Mouse (Mus musculus) monocyte, adult 2 months (primary cell): ENCODE data around the gene Gstm1.
"Not testable (repeated sequence)": the region's sequence is repeated elsewhere in the genome, so short reads cannot be mapped to it uniquely, and the experiment has no call there.

Experiments
- DNase-seq, 2 experiments: peaks; one replicate each; pipeline ENCODE4 v3.0.0; 2022; ENCODE audit warnings: low spot score in 2 of 2, low read depth in 1 of 2

Gene Gstm1

GRCm38 (mm10) chr3:108016468-108016867 is 1.3 kb downstream of the Gstm1 start:
- DNase-seq: not testable (repeated sequence)

DNA sequence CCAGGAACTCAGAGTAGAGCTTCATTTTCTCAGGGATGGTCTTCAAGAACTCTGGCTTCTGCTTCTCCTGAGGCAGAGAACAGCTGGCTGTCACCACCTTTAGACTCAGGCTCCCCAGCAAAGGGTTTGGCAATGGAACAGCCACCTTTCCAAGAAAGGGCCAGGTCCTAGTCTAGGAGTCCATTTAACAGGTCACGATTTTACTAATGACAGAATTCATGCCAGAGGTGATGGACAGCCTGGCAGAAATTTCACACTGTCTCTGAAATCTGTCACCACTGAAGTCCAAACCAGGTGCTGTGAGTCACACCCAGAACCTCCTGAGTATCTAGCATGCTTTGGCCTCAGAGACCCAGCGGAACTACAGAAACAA is 2.8 kb downstream of the Gstm1 start:
- DNase-seq: no peak

- no peak for DNase-seq
Measured at GRCm38 (mm10) chr3:108014098-108014973, 3.4 kb downstream of the Gstm1 start.

- no peak for DNase-seq
Measured at GRCm38 (mm10) chr3:108013331-108013871, 4.4 kb downstream of the Gstm1 start.

- no peak for DNase-seq
Measured at GRCm38 (mm10) chr3:108011558-108011957, 6.2 kb downstream of the Gstm1 start.

DNA sequence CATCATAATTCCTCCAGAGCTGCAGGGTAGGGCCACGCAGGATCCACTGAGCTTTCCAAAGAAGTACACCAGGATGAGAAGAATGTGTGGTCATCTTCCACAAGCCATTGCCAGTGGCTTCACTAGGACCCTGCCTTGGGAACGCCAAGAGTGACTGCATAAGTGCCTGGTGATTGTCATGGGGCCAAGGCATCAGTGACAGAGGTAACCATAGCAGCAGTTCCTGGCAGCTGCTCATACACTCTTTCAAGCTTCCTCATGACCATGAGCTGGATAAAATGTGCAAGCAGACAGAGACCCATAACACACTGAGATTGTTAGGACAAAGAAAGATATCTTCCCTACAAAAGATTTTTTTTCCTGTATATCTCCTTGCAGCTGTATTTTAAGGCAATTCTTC is 7.5 kb downstream of the Gstm1 start:
- no peak for DNase-seq

GRCm38 (mm10) chr3:108002021-108002420 is 15.8 kb downstream of the Gstm1 start:
- no peak for DNase-seq

DNA sequence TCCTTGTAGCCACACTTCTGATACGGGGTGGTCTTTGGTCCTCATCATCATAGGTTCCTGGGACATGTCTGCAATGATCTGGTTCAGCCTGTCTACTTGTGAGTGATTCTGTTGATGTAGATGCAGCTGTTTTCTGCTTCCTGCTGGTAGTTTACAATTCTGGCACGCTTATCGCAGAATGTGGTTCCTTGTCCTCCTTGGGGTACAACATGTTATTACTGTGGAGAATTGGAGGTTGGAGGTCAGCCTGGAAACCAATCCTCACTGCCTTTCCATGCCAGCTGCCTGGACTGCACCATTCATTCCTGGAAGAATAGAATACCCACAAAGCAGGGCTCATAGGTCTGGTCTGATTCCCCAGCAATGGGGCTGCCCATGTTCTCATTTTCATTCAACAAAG is 18.3 kb downstream of the Gstm1 start:
- no peak for DNase-seq

DNA sequence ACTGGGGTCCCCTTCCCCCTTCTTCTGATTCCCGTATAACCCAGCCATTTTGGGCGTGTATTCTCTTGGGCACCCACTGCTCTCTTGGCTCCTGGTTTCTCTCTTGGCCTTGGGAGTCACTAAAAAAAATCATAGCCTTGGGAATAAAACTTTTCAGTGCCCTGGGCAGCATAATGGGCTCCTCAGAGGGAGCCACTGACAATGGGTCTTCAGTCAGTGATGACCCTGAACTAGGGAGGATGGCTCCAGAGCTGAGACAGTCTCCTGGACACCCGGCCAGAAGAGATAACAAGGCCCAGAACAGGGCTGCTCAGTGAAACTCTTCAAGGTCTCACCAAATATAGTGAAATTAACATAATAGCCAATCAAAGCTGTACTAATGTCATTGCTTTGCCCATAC is 19.2 kb downstream of the Gstm1 start:
- DNase-seq: no peak

GRCm38 (mm10) chr3:107996576-107996975 is 21.2 kb downstream of the Gstm1 start:
- DNase-seq: no peak

- DNase-seq: not testable (repeated sequence)
Measured at GRCm38 (mm10) chr3:107995974-107996373, 21.8 kb downstream of the Gstm1 start.

DNA sequence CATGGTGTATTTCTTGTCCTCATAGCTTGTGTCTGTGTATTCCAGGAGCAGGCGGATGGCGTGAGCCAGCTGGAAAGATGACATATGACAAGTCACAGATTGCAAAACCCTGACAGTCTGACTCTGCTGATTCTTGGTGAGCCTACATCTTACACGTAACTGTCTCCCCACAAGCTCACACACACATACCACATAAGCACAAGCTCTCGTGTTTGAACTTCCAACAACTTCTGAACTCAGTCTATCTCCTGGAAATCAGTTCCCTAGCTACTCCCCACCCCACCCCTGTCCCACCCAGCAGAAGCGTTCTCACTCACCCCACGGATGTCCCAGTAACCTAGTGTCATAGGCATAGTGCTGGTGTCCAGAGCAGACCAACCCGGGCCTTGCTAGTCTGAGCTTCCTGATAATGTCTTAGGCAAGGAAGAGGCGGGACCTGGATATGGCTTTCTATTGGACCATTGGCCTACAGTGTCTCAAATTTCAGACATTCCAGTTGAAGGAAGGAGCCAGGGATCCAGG is 31.7 kb downstream of the Gstm1 start, which contains the start of gene Gstm2:
Gstm2 (minus strand) TSS at position 413 of the 522 bp plus-strand sequence.
- DNase-seq: no peak

GRCm38 (mm10) chr3:107985141-107985540 is 32.6 kb downstream of the Gstm1 start:
- not testable (repeated sequence) for DNase-seq

DNA sequence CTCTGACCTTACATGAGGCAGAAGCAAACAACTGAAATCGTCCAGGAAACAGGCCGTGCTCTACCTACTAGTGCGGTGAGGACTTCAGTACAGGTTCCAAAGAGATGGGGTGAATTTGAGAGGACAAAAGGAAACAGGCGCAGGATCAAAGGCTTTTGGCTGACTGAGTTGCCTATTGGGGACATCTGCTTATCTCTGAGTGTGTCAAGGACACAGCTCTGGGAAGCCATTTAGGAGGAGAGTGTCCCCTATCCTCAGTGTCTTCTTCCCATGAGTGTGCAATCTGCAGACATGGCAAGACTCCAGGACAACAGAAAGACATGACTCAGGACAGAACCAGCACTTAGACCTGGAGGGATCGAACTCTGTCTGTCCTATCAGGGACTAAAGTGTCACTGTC is 33.3 kb downstream of the Gstm1 start:
- no peak for DNase-seq

DNA sequence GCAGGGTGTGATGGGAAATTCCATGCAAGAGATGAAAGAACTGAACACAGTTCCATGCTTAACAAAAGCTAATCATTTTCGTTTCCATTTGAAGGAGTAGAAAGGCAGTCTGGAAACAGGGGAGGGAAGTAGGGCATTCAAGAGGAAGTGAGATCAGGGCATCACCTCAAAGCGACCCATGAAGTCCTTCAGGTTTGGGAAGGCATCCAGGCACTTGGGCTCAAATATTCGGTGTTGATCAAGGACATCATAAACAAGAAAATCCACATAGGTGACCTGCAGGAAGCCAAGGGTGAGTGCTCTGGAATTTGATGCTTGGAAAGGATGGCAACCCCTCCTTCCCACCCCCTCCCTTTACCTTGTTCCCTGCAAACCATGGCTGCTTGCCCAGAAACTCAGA is 34.0 kb downstream of the Gstm1 start:
- DNase-seq: no peak

DNA sequence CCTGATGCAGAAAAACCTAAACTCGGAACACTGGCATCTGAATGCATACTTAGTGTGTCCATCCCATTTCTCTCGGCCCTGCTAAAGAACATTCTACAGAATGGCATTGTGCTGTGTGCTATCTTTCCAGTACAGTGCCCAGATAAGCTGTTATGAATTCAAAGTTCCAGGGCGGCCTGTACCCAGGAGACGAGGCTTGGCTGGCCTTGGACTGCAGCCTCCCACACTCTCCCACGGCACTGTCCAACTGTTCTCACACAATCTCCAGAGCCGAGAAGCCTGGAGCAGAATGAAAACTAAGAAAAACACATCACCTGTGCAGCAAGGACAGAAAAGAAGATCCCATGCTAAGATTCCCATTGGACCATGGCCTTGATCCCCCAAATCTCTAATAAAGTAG is 35.0 kb downstream of the Gstm1 start:
- DNase-seq: no peak

GRCm38 (mm10) chr3:107981261-107981660 is 36.5 kb downstream of the Gstm1 start:
- no peak for DNase-seq

GRCm38 (mm10) chr3:107977691-107978090 is 40.1 kb downstream of the Gstm1 start:
- no peak for DNase-seq

- DNase-seq: no peak
Measured at GRCm38 (mm10) chr3:107974237-107974636, 43.5 kb downstream of the Gstm1 start.

DNA sequence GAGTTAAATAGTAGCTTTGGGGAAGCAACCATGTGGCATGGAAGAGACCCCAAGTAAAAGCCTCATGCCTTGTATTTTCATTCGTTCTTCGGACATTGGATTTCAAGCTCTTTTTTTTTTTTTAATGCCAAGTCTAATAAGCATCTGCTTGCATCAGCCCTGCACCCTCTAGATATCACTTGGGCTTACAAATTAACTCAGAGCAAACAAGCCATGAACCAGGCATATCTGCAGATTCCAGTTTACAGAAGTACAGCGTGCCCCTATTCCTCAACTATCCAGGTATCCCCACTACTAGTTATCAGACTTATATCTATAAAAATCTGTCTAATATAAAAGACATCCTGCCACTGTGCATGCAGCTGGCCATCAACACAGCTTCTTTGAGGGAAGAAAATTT is 45.7 kb downstream of the Gstm1 start:
- DNase-seq: no peak

GRCm38 (mm10) chr3:107971101-107971500 is 46.7 kb downstream of the Gstm1 start:
- DNase-seq: not testable (repeated sequence)

GRCm38 (mm10) chr3:107968724-107969395 is 48.9 kb downstream of the Gstm1 start, which contains the start of gene Gstm3:
TSS of gene Gstm3 (minus strand) at chr3:107969283.
- DNase-seq: no peak
